Mouse (Mus musculus) hindbrain, embryonic 14.5 days (tissue): ENCODE data around the gene Slc35e3. TPM values are rescaled to one million over a fixed set of nuclear protein-coding genes. Genes with fewer than 3 reads are reported as not detected.
"Not testable (repeated sequence)": the region's sequence is repeated elsewhere in the genome, so short reads cannot be mapped to it uniquely, and the experiment has no call there.

Experiments
- ATAC-seq: fragments of 200-750 bp; cut with Nextera tagmentation; 2 replicates; pipeline ENCODE4 v1.8.0; 2017; ENCODE audit warnings: moderate number of reproducible peaks, mild to moderate bottlenecking, moderate TSS enrichment, moderate library complexity; ENCODE audit not compliant: low FRiP score
- DNase-seq: peaks from one replicate; pipeline ENCODE4 v3.0.0-alpha.2; 2015; ENCODE audit warnings: low spot score
- H3K27ac ChIP-seq: fragments of 300-500 bp; sonication (generic); 2 replicates; pipeline ENCODE4 v1.5.1; 2014; ENCODE audit warnings: mild to moderate bottlenecking, moderate library complexity
- H3K27me3 ChIP-seq: fragments of 300-500 bp; sonication (generic); 2 replicates; pipeline ENCODE4 v1.6.1; 2014; ENCODE audit warnings: mild to moderate bottlenecking, low read length, mixed read lengths; ENCODE audit not compliant: control insufficient read depth, insufficient read depth
- H3K36me3 ChIP-seq: fragments of 300-500 bp; sonication (generic); replicated peaks from 2 replicates; pipeline ENCODE4 v1.6.1; 2014; ENCODE audit not compliant: control insufficient read depth, insufficient read depth
- H3K4me1 ChIP-seq: fragments of 300-500 bp; sonication (generic); replicated peaks from 2 replicates; pipeline ENCODE4 v1.6.1; 2014; ENCODE audit warnings: antibody characterized with exemption, low read length, mixed read lengths; ENCODE audit not compliant: control insufficient read depth, insufficient read depth
- H3K4me2 ChIP-seq: fragments of 300-500 bp; sonication (generic); replicated peaks from 2 replicates; pipeline ENCODE4 v1.6.1; 2014; ENCODE audit warnings: mild to moderate bottlenecking, moderate library complexity
- H3K4me3 ChIP-seq: fragments of 300-500 bp; sonication (generic); replicated peaks from 2 replicates; pipeline ENCODE4 v1.5.1; 2014; ENCODE audit warnings: mild to moderate bottlenecking, low read length
- H3K9ac ChIP-seq: fragments of 300-500 bp; sonication (generic); 2 replicates; pipeline ENCODE4 v1.6.1; 2014
- H3K9me3 ChIP-seq: fragments of 300-500 bp; sonication (generic); 2 replicates; pipeline ENCODE4 v1.6.1; 2016; ENCODE audit warnings: low read length; ENCODE audit not compliant: control insufficient read depth
- WGBS: fragments of 180-500 bp; shearing (Covaris S2); extraction: QIAGEN DNeasy Blood & Tissue Kit; methylation state at CpG from one replicate; pipeline ENCODE4 v1.1.7; 2014; 5-methylcytosine and 5-hydroxymethylcytosine counted together
- polyA plus RNA-seq: library from polyadenylated mRNA; unstranded; fragments of >200 nt; fragmentation: Nextera tagmentation; extraction: Ambion mirVana; gene quantifications from 2 replicates; pipeline ENCODE4 v1.2.1, GENCODE M21; 2014

Gene Slc35e3
- polyA plus RNA-seq, 1 experiment from 2014 or later: 24.8 TPM

- no peaks in the 10 kb centered on the region for H3K27me3 ChIP-seq
- no peak overlapping the region for H3K27ac ChIP-seq
- no peak overlapping the region for H3K9ac ChIP-seq
- H3K4me1 ChIP-seq: no peaks in the 10 kb centered on the region
- H3K4me2 ChIP-seq: no peak overlapping the region
- no peak for DNase-seq
- H3K4me3 ChIP-seq: no peak overlapping the region
- H3K36me3 ChIP-seq: no peaks in the 10 kb centered on the region
- ATAC-seq: no peak
- no peaks in the 10 kb centered on the region for H3K9me3 ChIP-seq
- 81% methylated on average over 7 of the region's 7 CpGs for WGBS
These were observed 20.5 kb downstream of the Slc35e3 start for GRCm38 (mm10) chr10:117725671-117726070.

- Histone ChIP-seq H3K27ac (no peak overlapping the region), H3K9ac (no peak overlapping the region), H3K9me3 (no peaks in the 10 kb centered on the region), H3K4me3 (no peak overlapping the region), H3K36me3 (no peaks in the 10 kb centered on the region), H3K27me3 (no peaks in the 10 kb centered on the region), H3K4me2 (no peak overlapping the region), H3K4me1 (no peaks in the 10 kb centered on the region)
- no peak for DNase-seq
- no peak for ATAC-seq
- 94% methylated on average over 3 of the region's 3 CpGs for WGBS
These were observed 21.3 kb downstream of the Slc35e3 start for GRCm38 (mm10) chr10:117724804-117725361.

GRCm38 (mm10) chr10:117724136-117724718 is 21.9 kb downstream of the Slc35e3 start:
- WGBS: 85% methylated on average over 5 of the region's 5 CpGs
- Histone ChIP-seq H3K36me3 (no peaks in the 10 kb centered on the region), H3K27me3 (no peaks in the 10 kb centered on the region), H3K4me2 (no peak overlapping the region), H3K9me3 (no peaks in the 10 kb centered on the region), H3K9ac (no peak overlapping the region), H3K4me1 (no peaks in the 10 kb centered on the region), H3K27ac (no peak overlapping the region), H3K4me3 (no peak overlapping the region)
- DNase-seq (no peak), ATAC-seq (no peak)

GRCm38 (mm10) chr10:117718161-117719119 is 27.7 kb downstream of the Slc35e3 start:
- no peak overlapping the region for H3K4me2 ChIP-seq
- 70% methylated on average over 19 of the region's 19 CpGs for WGBS
- H3K27ac ChIP-seq: 0 out of 2 replicates have a peak overlapping the region, but pooled peaks have one; percentile 14
- H3K9me3 ChIP-seq: no peaks in the 10 kb centered on the region
- DNase-seq (no peak), ATAC-seq (no peak)
- no peak overlapping the region for H3K9ac ChIP-seq
- H3K4me1 ChIP-seq: no peaks in the 10 kb centered on the region; the same call in 1 of the 2 replicates
- H3K4me3 ChIP-seq: no peak overlapping the region
- no peaks in the 10 kb centered on the region for H3K36me3 ChIP-seq
- H3K27me3 ChIP-seq: no peaks in the 10 kb centered on the region

GRCm38 (mm10) chr10:117717583-117717982 is 28.6 kb downstream of the Slc35e3 start:
- Histone ChIP-seq H3K27ac (no peak overlapping the region), H3K4me2 (0 out of 2 replicates have a peak overlapping the region, but pooled peaks have one; percentile 4), H3K36me3 (no peaks in the 10 kb centered on the region), H3K9me3 (no peaks in the 10 kb centered on the region), H3K9ac (no peak overlapping the region), H3K4me3 (no peak overlapping the region), H3K27me3 (no peaks in the 10 kb centered on the region), H3K4me1 (no peaks in the 10 kb centered on the region; the same call in 1 of the 2 replicates)
- WGBS: 15% methylated on average over 4 of the region's 4 CpGs
- no peak for ATAC-seq
- DNase-seq: no peak

GRCm38 (mm10) chr10:117716686-117717085 is 29.5 kb downstream of the Slc35e3 start:
- H3K4me1 ChIP-seq: no peaks in the 10 kb centered on the region; the same call in 1 of the 2 replicates
- no peaks in the 10 kb centered on the region for H3K27me3 ChIP-seq
- H3K36me3 ChIP-seq: no peaks in the 10 kb centered on the region
- DNase-seq: no peak
- H3K9me3 ChIP-seq: no peaks in the 10 kb centered on the region
- H3K9ac ChIP-seq: no peak overlapping the region
- no peak overlapping the region for H3K4me3 ChIP-seq
- ATAC-seq: no peak
- 84% methylated on average over 3 of the region's 3 CpGs for WGBS
- H3K27ac ChIP-seq: no peak overlapping the region
- no peak overlapping the region for H3K4me2 ChIP-seq

GRCm38 (mm10) chr10:117715654-117716053 is 30.5 kb downstream of the Slc35e3 start:
- not testable (repeated sequence) for ATAC-seq, H3K9ac ChIP-seq, H3K9me3 ChIP-seq, H3K36me3 ChIP-seq, H3K4me3 ChIP-seq, H3K27ac ChIP-seq, H3K27me3 ChIP-seq, DNase-seq, H3K4me2 ChIP-seq, H3K4me1 ChIP-seq
- 94% methylated on average over 1 of the region's 1 CpGs for WGBS

GRCm38 (mm10) chr10:117714928-117715500 is 31.2 kb downstream of the Slc35e3 start:
- Histone ChIP-seq H3K27ac (no peak overlapping the region), H3K9me3 (no peaks in the 10 kb centered on the region), H3K27me3 (no peaks in the 10 kb centered on the region), H3K4me1 (no peaks in the 10 kb centered on the region; the same call in 1 of the 2 replicates), H3K4me2 (no peak overlapping the region), H3K9ac (no peak overlapping the region), H3K36me3 (no peaks in the 10 kb centered on the region), H3K4me3 (no peak overlapping the region)
- WGBS: 78% methylated on average over 4 of the region's 4 CpGs
- DNase-seq (no peak), ATAC-seq (no peak)

GRCm38 (mm10) chr10:117714048-117714545 is 32.1 kb downstream of the Slc35e3 start:
- DNase-seq (no peak), ATAC-seq (no peak)
- Histone ChIP-seq H3K9ac (no peak overlapping the region), H3K9me3 (no peaks in the 10 kb centered on the region), H3K4me2 (no peak overlapping the region), H3K36me3 (no peaks in the 10 kb centered on the region), H3K4me1 (peaks cover 5% of the 10 kb centered on the region), H3K4me3 (no peak overlapping the region), H3K27ac (no peak overlapping the region), H3K27me3 (no peaks in the 10 kb centered on the region)
- 90% methylated on average over 3 of the region's 3 CpGs for WGBS
